Mouse (Mus musculus) forebrain, embryonic 13.5 days (tissue): Measurements from ENCODE around the gene Gm36079. TPM values are rescaled to one million over a fixed set of nuclear protein-coding genes. Genes with fewer than 3 reads are reported as not detected.
"Not testable (repeated sequence)": the region's sequence is repeated elsewhere in the genome, so short reads cannot be mapped to it uniquely, and the experiment has no call there.

Experiments
- ATAC-seq: fragments of 200-750 bp; cut with Nextera tagmentation; 2 replicates; pipeline ENCODE4 v1.8.0; 2017
- H3K27ac ChIP-seq: fragments of 300-500 bp; sonication (generic); 2 replicates; pipeline ENCODE4 v1.5.1; 2015; ENCODE audit warnings: inconsistent platforms, mild to moderate bottlenecking, moderate library complexity
- H3K27me3 ChIP-seq: fragments of 300-500 bp; sonication (generic); 2 replicates; pipeline ENCODE4 v1.6.1; 2015; ENCODE audit warnings: mild to moderate bottlenecking, inconsistent platforms
- H3K36me3 ChIP-seq: fragments of 300-500 bp; sonication (generic); 2 replicates; pipeline ENCODE4 v1.6.1; 2015; ENCODE audit warnings: mild to moderate bottlenecking, inconsistent platforms; ENCODE audit not compliant: poor library complexity, severe bottlenecking
- H3K4me1 ChIP-seq: fragments of 300-500 bp; sonication (generic); 2 replicates; pipeline ENCODE4 v1.6.1; 2015; ENCODE audit warnings: inconsistent platforms
- H3K4me2 ChIP-seq: fragments of 300-500 bp; sonication (generic); 2 replicates; pipeline ENCODE4 v1.6.1; 2015; ENCODE audit warnings: inconsistent platforms, mild to moderate bottlenecking, moderate library complexity
- H3K4me3 ChIP-seq: fragments of 300-500 bp; sonication (generic); 2 replicates; pipeline ENCODE4 v1.5.1; 2015; ENCODE audit warnings: mild to moderate bottlenecking, inconsistent platforms
- H3K9ac ChIP-seq: fragments of 300-500 bp; sonication (generic); 2 replicates; pipeline ENCODE4 v1.6.1; 2015; ENCODE audit warnings: mild to moderate bottlenecking, inconsistent platforms
- H3K9me3 ChIP-seq: fragments of 300-500 bp; sonication (generic); replicated peaks from 2 replicates; pipeline ENCODE4 v1.6.1; 2016; ENCODE audit warnings: inconsistent platforms
- WGBS: fragments of 180-500 bp; shearing (Covaris S2); methylation state at CpG from one replicate; pipeline ENCODE4 v1.1.7; 2015; 5-methylcytosine and 5-hydroxymethylcytosine counted together
- polyA plus RNA-seq: library from polyadenylated mRNA; unstranded; fragments of >200 nt; fragmentation: Nextera tagmentation; extraction: Ambion mirVana; gene quantifications from 2 replicates; pipeline ENCODE4 v1.2.1, GENCODE M21; 2015

Gm36079 gene
- polyA plus RNA-seq, 1 experiment from 2014 or later, result not detected

DNA sequence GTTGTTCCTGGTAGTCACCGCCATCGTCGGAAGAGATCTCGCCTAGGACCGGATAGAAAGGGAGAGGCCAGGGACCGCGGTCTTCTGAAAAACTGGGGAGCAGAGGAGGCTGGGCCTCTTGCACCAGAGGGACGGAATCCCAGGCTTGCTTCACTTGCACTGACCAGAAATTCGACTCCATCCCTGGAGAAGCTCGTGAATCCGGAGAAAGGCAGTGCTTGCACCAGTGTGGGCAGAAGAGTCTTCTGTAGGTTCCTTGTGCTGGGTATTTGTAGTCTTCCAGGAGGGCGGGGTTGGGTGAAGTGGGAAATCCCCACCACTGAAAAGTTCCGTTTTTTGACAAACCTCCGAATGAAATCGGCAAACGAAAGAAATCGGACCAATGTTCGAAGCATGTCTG is 8.3 kb upstream of the Gm36079 start:
- not testable (repeated sequence) for H3K27ac ChIP-seq, H3K36me3 ChIP-seq, H3K9ac ChIP-seq, H3K9me3 ChIP-seq, H3K4me3 ChIP-seq, H3K4me2 ChIP-seq, H3K4me1 ChIP-seq, ATAC-seq
- H3K27me3 ChIP-seq, result peaks cover 26% of the 10 kb centered on the region
- 0% methylated on average over 9 of the region's 18 CpGs for WGBS

DNA sequence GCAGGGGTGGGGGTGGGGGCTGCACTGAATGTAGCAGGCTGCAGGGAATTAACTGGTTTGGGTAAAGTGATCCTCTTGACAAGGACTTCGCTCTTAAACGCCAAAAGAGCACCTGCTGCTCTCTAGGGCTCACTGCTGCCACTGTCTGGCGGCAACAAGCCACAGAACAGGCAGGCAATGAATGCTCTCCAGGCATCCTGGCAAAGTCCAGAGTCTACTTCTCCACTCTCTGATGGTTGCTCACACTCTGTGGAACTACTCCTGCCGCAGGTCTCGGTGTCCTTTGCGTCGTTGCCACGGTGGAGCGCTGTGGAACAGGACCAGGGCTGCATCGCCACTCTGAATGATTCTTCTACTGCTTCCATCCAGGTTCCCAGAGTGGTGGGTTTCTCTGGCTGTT is 7.8 kb upstream of the Gm36079 start:
- H3K9ac ChIP-seq, H3K27ac ChIP-seq, H3K36me3 ChIP-seq, H3K4me3 ChIP-seq, H3K4me2 ChIP-seq, H3K9me3 ChIP-seq, H3K4me1 ChIP-seq: not testable (repeated sequence)
- ATAC-seq, result peak; percentile 55; the same call in 1 of the 2 replicates
- H3K27me3 ChIP-seq, result peaks cover 26% of the 10 kb centered on the region
- WGBS, result 0% methylated on average over 3 of the region's 10 CpGs

DNA sequence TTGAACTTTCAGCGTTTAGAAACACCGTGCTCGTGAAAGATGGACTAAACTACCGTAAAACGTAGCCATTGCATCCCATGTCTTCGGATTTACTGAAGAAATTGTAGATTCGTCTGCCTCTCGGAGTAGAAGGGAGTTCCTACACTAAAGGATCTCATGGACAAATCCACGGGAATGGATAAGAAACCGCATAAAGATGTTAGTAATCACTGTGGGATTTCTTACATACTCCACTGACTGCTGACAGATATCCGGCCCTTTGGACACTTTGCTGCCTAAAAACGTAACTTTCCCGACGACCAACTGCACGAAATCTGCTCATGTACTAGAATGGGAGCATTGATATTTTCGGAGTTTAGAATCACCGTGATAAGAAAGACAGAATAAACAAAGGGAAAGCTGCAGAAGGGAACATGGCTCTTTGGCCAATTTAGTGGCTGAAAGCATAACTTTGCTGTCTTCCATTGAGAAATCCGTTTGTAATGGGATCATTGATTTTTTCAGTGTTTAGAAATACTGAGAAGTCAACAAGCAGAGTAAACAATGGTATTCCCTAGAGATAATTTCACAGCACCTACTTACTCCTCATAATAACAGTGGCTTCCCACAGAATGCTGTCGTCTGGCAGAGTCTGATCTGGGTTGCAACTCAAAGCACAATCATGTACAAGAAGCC is 6.8 kb upstream of the Gm36079 start:
- H3K9ac ChIP-seq, H3K4me2 ChIP-seq, ATAC-seq, H3K9me3 ChIP-seq, H3K27ac ChIP-seq, H3K4me3 ChIP-seq, H3K36me3 ChIP-seq, H3K4me1 ChIP-seq: not testable (repeated sequence)
- 2% methylated on average over 19 of the region's 19 CpGs for WGBS
- H3K27me3 ChIP-seq, result peaks cover 23% of the 10 kb centered on the region

DNA sequence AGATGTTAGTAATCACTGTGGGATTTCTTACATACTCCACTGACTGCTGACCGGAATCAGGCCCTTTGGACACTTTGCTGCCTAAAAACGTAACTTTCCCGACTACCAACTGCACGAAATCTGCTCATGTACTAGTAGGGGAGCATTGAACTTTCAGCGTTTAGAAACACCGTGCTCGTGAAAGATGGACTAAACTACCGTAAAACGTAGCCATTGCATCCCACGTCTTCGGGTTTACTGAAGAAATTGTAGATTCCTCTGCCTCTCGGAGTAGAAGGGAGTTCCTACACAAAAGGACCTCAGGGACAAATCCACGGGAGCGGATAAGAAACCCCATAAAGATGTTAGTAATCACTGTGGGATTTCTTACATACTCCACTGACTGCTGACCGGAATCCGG is 4.9 kb upstream of the Gm36079 start:
- H3K9ac ChIP-seq, H3K36me3 ChIP-seq, H3K4me2 ChIP-seq, H3K4me3 ChIP-seq, H3K9me3 ChIP-seq, H3K4me1 ChIP-seq, H3K27ac ChIP-seq, ATAC-seq: not testable (repeated sequence)
- H3K27me3 ChIP-seq, result peaks cover 11% of the 10 kb centered on the region
- WGBS, result under 1% methylated on average over 16 of the region's 16 CpGs

DNA sequence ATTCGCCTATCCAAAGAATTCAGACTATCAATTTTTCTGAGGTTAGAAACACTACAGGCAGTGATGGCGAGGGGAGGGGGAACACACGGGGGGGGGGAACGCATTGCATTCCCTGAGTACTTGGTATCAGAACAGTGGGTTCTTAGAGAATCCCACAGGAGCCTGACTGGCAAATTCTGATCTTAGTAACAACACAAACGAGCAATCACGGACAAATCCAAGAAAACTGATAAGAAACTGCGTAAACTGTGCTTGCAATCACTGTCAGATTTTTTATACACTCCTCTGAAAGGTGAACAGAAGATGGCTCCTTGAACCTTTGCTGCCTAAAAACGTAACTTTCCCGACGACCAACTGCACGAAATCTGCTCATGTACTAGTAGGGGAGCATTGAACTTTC is 557 bp upstream of the Gm36079 start:
- H3K36me3 ChIP-seq, result not testable (repeated sequence)

DNA sequence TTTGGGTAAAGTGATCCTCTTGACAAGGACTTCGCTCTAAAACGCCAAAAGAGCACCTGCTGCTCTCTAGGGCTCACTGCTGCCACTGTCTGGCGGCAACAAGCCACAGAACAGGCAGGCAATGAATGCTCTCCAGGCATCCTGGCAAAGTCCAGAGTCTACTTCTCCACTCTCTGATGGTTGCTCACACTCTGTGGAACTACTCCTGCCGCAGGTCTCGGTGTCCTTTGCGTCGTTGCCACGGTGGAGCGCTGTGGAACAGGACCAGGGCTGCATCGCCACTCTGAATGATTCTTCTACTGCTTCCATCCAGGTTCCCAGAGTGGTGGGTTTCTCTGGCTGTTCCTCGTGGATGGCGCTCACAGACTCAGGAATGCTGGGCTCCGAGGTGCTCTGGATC is 438 bp downstream of the Gm36079 start:
- peaks cover 21% of the 10 kb centered on the region for H3K27me3 ChIP-seq
- not testable (repeated sequence) for H3K4me1 ChIP-seq, H3K4me2 ChIP-seq, H3K27ac ChIP-seq, H3K9ac ChIP-seq, H3K36me3 ChIP-seq, H3K4me3 ChIP-seq, H3K9me3 ChIP-seq
- 0% methylated on average over 3 of the region's 13 CpGs for WGBS
- peak; percentile 50; the same call in 1 of the 2 replicates for ATAC-seq

More for the DNA sequence above, 557 bp upstream of the Gm36079 start:
- not testable (repeated sequence) for H3K27ac ChIP-seq, H3K4me2 ChIP-seq, ATAC-seq, H3K4me3 ChIP-seq, H3K9ac ChIP-seq, H3K4me1 ChIP-seq, H3K9me3 ChIP-seq
- 1% methylated on average over 11 of the region's 11 CpGs for WGBS
- H3K27me3 ChIP-seq, result peaks cover 21% of the 10 kb centered on the region

DNA sequence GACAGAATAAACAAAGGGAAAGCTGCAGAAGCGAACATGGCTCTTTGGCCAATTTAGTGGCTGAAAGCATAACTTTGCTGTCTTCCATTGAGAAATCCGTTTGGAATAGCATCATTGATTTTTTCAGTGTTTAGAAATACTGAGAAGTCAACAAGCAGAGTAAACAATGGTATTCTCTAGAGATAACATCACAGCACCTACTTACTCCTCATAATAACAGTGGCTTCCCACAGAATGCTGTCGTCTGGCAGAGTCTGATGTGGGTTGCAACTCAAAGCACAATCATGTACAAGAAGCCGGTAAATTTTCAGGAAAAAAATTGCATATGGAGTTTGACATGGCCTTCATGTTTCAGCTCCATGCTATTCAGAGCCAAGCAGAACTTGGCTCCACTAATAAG is 1.2 kb downstream of the Gm36079 start:
- not testable (repeated sequence) for H3K27ac ChIP-seq, H3K4me3 ChIP-seq, H3K36me3 ChIP-seq, H3K9me3 ChIP-seq, H3K9ac ChIP-seq, ATAC-seq, H3K4me2 ChIP-seq, H3K4me1 ChIP-seq
- H3K27me3 ChIP-seq, result peaks cover 21% of the 10 kb centered on the region
- 8% methylated on average over 4 of the region's 4 CpGs for WGBS

DNA sequence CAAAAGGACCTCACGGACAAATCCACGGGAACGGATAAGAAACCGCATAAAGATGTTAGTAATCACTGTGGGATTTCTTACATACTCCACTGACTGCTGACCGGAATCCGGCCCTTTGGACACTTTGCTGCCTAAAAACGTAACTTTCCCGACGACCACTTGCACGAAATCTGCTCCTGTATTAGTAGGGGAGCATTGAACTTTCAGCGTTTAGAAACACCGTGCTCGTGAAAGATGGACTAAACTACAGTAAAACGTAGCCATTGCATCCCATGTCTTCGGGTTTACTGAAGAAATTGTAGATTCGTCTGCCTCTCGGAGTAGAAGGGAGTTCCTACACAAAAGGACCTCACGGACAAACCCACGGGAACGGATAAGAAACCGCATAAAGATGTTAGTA is 1.8 kb downstream of the Gm36079 start:
- not testable (repeated sequence) for H3K9me3 ChIP-seq, H3K27ac ChIP-seq, H3K4me2 ChIP-seq, ATAC-seq, H3K36me3 ChIP-seq, H3K4me3 ChIP-seq, H3K9ac ChIP-seq, H3K4me1 ChIP-seq
- H3K27me3 ChIP-seq, result peaks cover 24% of the 10 kb centered on the region
- 4% methylated on average over 21 of the region's 21 CpGs for WGBS

DNA sequence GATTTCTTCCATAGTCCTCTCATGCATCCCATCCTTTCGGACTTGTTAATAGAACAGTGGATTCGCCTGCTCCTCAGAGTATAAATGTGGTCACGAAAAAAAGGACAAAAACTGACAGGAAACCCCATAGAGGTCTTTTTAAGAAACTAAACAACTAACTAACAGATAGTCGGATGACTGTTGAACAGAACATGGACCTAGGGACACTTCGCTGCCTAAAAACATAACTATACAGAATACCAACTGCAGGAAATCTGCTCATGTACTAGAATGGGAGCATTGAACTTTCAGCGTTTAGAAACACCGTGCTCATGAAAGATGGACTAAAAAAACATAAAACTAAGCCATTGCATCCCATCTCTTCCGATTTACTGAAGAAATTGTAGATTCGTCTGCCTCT is 2.2 kb downstream of the Gm36079 start:
- not testable (repeated sequence) for H3K4me3 ChIP-seq, H3K4me1 ChIP-seq, ATAC-seq, H3K9ac ChIP-seq, H3K4me2 ChIP-seq, H3K9me3 ChIP-seq, H3K36me3 ChIP-seq, H3K27ac ChIP-seq
- peaks cover 24% of the 10 kb centered on the region for H3K27me3 ChIP-seq
- 6% methylated on average over 9 of the region's 9 CpGs for WGBS

DNA sequence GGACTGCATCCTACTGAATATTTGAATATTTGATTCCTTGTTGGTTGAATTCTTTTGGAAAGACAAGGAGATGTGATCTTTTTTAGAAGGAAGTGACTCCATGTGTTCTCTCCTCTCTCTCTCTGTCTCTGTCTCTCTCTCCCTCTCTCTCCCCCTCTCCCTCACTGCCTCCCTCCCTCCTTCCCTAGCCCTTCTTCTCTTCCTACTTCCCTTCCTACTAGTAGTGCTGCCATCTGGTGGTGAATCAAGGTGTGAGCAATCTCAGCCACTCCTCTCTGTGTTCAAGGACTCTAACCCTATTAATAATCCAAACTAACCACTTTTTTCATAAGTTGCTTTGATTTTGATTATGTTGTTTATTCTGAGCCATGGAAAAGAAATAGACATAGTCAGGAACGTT is 5.3 kb downstream of the Gm36079 start:
- peaks cover 24% of the 10 kb centered on the region for H3K27me3 ChIP-seq
- not testable (repeated sequence) for H3K4me3 ChIP-seq, H3K4me1 ChIP-seq, H3K9me3 ChIP-seq, H3K27ac ChIP-seq, H3K36me3 ChIP-seq, H3K9ac ChIP-seq, ATAC-seq, H3K4me2 ChIP-seq
- WGBS, result no CpG with 5 or more reads among the region's 1 CpGs

DNA sequence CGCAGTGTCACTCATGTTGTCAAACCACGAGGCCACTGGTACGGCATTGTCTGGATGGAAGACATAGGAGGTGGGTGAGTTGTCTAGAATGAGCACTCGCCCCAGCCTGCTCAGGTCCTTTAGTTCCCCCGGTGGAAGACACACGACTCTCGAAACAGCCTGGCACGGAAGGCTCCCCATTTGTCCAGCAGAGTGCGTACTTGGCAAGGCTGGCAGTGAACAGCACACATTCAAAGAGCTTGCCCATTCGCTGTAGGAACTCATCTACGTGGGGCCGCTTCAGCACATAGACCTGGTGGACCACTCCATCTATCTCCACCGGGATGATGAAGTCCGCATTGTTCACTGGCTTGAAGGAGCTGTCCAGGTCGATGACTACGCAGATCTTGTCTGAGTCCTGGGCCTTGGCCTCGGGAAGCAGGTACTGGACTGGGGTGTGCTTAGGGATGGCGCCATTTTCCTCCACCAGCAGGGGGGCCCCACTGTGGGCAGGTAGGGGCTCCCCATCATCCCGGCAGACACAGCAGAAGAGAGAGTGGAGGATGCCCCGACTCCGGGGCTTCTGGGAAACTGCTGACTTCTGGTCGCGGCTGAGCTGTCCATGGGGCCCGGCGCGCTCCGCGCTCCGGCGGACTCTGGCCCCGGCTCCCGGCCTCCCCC is 11.3 kb downstream of the Gm36079 start:
- not testable (repeated sequence) for H3K4me2 ChIP-seq, H3K4me1 ChIP-seq, ATAC-seq, H3K27me3 ChIP-seq, H3K9ac ChIP-seq, H3K27ac ChIP-seq, H3K9me3 ChIP-seq, H3K4me3 ChIP-seq, H3K36me3 ChIP-seq
- 0% methylated on average over 6 of the region's 32 CpGs for WGBS

DNA sequence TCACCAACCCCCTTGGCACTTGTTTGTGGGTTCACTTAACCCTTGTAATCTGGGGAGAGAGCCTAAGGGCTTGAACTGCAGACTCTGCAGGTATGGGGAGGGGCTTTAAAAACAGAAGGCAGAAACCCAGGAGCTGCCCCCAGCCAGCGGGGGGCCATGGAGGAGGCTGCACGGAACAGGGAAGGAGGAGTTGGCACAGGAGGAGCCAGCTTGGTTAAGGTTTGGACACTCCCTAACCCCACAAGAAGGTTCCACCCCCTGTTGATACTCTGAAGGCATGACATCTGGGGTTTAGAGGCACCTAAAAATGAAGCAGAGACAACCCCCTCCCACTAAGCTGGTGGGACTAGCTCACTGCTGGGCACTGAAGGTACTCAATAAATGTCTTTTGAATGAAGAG is 12.8 kb downstream of the Gm36079 start:
- H3K4me2 ChIP-seq, H3K36me3 ChIP-seq, H3K9me3 ChIP-seq, H3K4me1 ChIP-seq, ATAC-seq, H3K27ac ChIP-seq, H3K27me3 ChIP-seq, H3K4me3 ChIP-seq, H3K9ac ChIP-seq: not testable (repeated sequence)
- no CpG with 5 or more reads among the region's 2 CpGs for WGBS

DNA sequence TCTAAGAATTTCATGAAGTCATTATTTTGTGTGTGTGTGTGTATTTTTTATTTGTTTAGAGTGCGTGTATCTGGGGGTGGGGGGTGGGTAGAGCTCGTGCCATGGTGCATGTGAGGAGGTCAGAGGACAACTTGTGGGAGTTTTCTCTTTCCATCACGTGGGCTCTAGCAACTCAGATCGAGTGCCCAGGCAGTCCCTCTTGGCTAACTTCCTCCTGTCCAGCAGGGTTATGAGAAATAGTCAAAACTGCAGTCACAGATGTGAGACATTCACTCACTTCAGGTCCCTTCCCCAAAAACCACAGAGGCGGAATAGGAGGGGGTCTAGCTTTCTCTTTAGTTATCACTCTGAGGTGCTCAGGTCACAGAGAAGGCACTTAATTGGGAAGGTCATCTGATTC is 13.3 kb downstream of the Gm36079 start:
- H3K4me1 ChIP-seq, ATAC-seq, H3K4me3 ChIP-seq, H3K36me3 ChIP-seq, H3K9ac ChIP-seq, H3K4me2 ChIP-seq, H3K27me3 ChIP-seq, H3K27ac ChIP-seq, H3K9me3 ChIP-seq: not testable (repeated sequence)
- no CpG with 5 or more reads among the region's 5 CpGs for WGBS
